Mouse (Mus musculus) small intestine, adult 2 months (tissue): Measurements from ENCODE around the gene Tmbim7.

ENCODE experiments used
- CTCF ChIP-seq: fragments of 200-500 bp; IDR thresholded peaks from 2 replicates; pipeline ENCODE4 v1.5.1; 2012; ENCODE audit warnings: low read depth, mild to moderate bottlenecking, control low read depth, inconsistent platforms, low read length, moderate library complexity, mixed read lengths; ENCODE audit not compliant: insufficient replicate concordance, insufficient read length; ENCODE audit errors: extremely low read depth
- POLR2A ChIP-seq: fragments of 200-500 bp; IDR thresholded peaks from 2 replicates; pipeline ENCODE4 v1.6.1; 2012; ENCODE audit warnings: low read depth, mild to moderate bottlenecking, control low read depth, inconsistent platforms, low read length, moderate library complexity

DNA sequence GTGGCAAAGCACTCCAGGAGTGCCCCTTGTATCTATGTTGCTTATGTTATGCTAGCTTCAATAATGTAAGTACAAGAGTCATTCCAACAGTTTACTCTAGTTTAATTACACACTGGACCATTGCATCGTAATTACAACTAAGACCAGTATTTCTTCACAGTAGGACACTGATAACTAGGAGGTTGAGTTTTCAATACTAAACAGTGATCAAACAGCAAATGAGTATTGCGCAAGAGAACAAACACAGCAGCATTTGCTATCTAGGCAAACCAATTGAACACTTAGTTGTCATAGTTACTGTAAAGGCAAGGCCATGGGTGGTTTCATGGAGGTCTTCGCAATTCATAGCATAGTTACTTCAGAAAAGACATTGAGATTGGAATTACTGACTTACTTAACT is 40.3 kb downstream of the Tmbim7 start:
- TF ChIP-seq POLR2A = no peak
- TF ChIP-seq CTCF = no peak
